Mouse (Mus musculus): ENCODE results near the gene Egfl8.
A peak's percentile ranks its signal among the peaks of the same experiment; 100 is the strongest.

The Egfl8 gene

GRCm38 (mm10) chr17:34593752-34594525 lies 21.8 kb downstream of the Egfl8 start:
- peak; percentile 65 for DNase-seq

DNA sequence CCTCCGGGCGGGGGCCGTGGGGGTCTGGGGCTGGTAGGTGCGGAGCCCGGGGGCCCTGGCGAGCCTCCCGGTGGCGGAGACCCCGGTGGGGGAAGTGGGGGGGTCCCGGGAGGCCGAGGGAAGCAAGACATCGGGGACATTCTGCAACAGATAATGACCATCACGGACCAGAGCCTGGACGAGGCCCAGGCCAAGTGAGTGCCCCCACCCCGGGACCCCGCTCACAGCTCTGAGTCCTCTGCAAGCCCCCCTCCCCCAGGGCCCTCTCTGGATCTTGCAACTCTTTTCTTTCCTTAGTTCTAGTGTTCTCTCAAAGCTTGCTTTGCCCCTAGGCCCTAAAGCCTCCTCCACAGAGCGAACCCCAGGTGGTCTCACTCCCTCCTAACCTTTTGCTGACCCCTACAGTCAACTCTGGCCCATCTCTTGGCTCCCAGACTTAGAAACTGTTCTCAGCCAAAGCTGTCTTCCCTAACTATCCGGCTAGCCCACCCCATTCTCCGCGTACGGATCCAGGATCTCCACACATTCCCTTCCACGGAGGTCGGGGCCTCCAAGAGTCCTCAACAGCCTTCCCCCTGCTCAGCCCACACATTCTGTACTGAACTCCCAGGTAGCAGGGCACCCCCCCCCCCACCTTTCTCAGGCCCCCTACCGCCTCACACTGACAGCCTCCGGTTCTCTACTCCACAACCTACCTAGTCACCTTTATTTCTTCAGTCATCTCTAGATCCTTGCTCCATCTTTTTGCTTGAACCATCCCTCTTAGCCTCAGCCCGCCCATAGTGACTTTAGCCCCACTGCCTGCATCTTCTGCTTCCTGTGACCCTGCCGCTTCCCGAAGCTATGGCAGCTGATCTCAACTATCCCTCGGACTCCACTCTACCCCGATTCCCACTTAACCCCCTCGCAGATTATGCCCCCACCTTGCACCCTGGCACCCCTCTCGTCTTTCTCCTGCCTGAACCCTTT lies 22.9 kb downstream of the Egfl8 start:
- peak; percentile 70 for DNase-seq

GRCm38 (mm10) chr17:34591994-34592375 lies 23.8 kb downstream of the Egfl8 start:
- DNase-seq = peak; percentile 98

DNA sequence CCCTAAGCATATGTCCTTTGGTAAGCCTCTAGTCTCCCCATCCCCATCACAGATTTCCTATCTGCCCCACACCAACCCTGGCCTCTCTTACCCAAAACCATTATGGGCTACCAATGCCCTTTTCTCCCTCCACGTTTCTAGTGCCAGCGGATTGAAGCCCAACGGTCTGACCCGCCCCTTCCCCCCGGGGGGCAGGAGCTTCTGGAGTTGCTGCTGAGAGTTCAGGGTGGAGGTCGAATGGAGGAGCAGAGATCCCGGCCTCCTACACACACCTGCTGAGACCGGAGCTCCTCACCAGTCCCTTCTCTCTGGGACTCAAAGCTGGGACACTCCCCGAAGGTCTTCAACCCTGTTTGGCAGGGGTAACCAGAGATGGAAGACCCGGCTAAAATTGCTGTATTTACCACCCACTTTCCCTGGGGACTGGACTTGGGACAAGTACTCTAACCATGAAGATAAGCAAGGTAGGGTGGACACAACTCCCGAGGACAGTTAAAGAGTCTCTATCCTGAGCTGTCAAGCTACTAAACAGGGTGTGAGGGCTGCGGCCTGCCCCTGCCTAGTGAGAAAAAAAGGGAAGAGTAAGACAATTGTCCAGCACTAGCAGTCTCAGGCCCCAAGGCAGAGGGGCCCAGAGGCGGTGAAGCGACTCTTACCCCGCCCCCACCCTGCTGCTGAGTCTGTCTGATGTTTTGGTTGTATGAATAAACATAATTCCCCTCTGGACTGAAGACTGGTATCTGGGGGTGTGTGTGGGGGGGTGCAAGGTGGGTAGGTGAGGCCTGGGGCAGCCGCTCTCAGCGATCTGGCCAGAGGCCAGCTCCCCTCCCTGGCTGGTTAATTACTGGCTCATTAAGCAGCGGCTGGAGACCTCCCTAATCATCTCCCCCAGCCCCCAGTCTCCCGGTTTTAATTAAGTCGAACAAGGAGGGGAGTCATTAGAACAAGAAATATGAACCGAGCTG lies 24.5 kb downstream of the Egfl8 start, which contains the start of gene Pbx2:
TSS of gene Pbx2 (plus strand) at position 238 of the 965 bp plus-strand sequence.
- peak; percentile 59 for DNase-seq

DNA sequence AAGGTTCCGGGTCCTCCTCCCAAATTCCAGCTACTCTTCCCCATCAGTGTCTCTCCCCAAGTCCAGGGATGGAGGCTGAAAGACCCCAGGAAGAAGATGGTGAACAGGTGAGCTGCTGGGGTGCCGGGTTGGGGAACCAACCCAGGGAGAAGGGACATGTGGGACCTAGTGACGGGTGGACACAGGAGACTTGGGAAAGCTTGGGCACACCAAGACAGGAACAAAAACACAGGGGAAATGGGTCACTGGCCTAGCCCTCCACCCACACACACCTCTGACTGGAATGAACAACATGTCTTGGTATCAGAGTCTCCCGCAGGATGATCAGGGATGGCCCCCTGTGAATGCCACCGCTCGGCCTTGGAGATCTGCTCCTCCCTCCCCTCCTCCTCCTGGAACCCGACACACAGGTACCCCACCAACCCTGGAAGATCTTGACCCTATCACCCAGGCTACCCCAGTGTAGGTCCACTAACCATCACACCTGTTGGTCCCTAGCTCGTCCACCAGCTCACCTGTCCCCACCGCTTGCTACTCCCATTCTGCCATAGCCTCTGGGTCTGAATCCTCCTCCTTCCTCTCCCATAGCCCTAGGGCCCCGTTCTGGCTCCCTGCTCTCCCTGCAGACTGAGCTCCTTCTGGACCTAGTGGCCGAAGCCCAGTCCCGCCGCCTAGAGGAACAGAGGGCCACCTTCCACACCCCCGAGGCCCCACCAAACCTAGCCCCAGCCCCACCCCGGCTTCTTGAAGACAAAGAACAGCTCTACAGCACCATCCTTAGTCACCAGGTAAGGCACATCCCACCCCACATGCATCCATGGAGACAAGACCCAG lies 25.4 kb downstream of the Egfl8 start:
- DNase-seq = peak; percentile 44

DNA sequence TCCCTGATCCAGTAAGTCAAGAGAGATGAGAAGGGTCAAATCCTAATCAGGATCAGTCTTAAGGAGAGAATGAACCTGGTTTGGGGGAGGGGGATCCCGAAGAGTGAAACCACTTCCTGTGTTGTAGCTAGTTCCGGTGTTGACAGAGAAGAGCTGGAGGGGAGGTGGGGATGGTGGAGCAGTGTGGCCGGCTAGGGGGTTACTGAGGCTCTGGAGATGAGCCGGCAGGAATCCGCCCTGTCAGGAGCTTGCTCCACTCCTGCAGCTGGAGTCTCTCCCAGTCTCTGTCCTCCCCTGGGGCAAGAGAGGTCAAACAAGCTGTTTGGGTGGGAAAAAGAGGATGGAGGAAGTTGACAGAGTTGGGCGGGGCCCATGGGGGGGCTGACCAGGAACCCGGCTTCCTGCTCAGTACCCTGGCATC lies 26.1 kb downstream of the Egfl8 start, which contains the start of gene Gpsm3:
TSS of gene Gpsm3 (plus strand) at position 126 of the 421 bp plus-strand sequence.
- peak; percentile 80 for DNase-seq

DNA sequence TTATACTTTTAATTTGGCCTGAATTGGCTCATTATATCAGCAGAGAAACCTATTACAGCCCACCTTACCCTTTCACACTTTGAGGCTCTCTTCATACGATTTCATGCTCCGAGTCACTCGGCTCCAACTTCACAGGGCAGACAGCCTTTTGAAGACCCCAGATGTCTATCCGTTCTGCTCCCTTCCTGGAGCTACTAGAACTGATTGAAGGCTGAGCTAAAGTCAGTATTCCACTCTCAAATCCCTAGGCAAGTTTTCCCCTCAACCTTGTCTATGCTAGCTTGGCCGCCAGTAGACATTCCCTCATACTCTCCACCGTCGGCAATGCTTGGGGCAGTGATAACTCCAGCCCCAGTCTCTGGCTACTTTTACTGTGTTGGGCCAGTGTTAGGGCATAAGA lies 26.6 kb downstream of the Egfl8 start:
- no peak for DNase-seq

DNA sequence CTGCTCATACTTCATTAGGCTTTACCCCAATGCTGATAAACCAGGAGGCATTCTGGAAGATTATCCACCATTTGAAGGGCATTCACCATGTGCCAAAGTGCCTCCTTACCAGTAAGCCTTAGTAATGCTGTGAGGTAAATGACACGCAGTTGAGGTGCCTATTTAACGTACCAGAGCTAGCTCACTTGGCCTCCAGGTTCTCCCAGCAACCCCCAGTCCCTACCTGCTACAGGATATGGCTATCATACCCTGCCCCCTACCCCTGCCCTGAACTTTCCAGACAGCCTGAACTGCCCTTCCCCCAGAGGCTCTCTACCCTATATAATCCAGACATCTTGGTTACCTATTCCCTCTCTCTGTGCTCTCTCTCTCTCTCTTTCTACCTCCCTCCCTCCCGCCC lies 27.0 kb downstream of the Egfl8 start:
- no peak for DNase-seq

- no peak for DNase-seq
Measured at GRCm38 (mm10) chr17:34587814-34588213, 28.0 kb downstream of the Egfl8 start.

DNA sequence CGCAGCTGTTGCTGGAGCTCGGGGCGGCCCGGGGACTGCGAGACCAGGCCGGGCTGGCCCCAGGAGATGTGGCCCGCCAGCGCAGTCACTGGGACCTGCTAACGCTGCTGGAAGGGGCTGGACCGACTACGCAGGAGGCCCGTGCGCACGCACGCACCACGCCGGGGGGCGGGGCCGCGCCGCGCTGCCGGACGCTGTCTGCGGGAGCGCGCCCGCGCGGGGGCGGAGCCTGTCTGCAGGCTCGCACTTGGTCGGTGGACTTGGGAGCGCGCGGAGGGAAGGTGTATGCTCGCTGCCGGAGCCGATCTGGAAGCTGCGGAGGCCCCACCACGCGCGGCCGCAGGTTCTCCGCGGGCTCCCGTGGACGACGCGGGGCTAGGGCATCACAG lies 28.4 kb downstream of the Egfl8 start:
- peak; percentile 99 for DNase-seq

DNA sequence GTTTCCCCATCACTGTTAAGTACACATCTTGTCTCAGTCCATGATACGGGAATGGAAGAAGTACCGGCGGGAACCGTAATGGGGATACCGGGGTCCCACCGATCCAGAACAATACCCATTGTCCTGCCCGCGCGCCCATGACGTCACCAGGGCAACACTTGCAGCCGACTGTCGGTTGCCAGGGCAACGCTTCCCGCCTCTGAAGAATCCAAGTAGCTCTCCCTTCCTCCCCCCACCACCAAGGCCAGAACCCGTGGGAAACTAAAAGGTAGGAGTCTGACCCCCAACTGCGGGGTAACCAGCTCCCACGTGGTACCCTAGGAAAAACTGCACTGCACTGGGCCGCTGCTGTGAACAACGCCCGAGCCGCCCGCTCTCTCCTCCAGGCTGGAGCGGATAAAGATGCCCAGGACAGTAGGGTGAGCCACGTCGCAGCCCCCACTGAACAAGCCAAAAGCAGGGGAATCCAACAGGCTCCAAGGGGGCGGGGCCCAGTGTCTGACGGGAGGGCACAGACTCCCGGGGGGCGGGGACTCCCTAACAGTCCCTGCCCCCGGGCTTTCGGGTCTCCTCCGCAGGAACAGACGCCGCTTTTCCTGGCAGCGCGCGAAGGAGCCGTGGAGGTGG lies 28.9 kb downstream of the Egfl8 start:
- DNase-seq = peak; percentile 95

- peak; percentile 33 for DNase-seq
Measured at GRCm38 (mm10) chr17:34585877-34586771, 29.6 kb downstream of the Egfl8 start.

- DNase-seq = no peak
Measured at GRCm38 (mm10) chr17:34585121-34585520, 30.6 kb downstream of the Egfl8 start.

- no peak for DNase-seq
Measured at GRCm38 (mm10) chr17:34583819-34584218, 32.0 kb downstream of the Egfl8 start.

GRCm38 (mm10) chr17:34583397-34583796 lies 32.4 kb downstream of the Egfl8 start:
- DNase-seq = peak; percentile 32

DNA sequence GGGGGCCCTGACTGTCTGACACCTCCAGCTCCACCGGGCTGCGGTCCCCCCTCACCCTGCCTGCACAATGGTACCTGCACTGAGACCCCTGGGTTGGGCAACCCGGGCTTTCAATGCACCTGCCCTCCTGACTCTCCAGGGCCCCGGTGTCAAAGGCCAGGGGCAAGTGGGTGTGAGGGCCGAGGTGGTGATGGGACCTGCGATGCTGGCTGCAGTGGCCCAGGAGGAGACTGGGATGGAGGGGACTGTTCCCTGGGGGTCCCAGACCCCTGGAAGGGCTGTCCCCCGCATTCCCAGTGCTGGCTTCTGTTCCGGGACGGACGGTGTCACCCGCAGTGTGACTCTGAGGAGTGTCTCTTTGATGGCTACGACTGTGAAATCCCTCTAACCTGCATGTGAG lies 33.2 kb downstream of the Egfl8 start:
- no peak for DNase-seq

DNA sequence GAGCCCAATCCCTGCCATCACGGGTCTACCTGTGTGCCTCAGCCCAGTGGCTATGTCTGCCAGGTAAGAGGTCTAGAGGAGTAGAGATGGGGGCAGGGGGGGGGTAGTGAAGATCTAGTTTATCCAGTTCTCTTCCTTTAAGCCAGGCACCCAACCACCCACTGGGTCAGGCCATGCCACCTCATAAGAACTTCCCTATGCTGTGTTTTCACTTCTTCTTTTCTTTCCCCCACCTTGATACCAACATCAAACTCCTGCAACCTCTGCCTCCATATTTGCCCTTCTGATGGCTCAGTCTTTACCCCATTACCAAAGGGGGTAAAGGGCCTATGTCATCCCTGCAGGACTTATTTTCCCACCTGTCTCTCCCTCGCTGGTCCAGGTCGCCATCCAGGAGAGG lies 37.7 kb downstream of the Egfl8 start:
- DNase-seq = no peak

- DNase-seq = no peak
Measured at GRCm38 (mm10) chr17:34576577-34576976, 39.2 kb downstream of the Egfl8 start.

DNA sequence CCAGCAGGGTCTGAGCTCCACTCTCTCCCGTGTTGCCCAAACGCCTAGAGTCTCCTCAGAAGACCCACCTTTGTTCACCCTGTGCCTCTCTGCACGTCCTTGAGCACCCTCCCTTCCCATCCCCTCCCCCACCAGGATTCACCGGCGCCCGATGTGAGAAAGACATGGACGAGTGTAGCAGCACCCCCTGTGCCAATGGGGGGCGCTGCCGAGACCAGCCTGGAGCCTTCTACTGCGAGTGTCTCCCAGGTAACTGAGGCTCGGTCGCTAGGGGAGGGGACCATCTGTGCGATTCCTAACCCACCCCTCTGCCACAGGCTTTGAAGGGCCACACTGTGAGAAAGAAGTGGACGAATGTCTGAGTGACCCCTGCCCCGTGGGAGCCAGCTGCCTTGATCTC lies 43.4 kb downstream of the Egfl8 start:
- peak; percentile 32 for DNase-seq

- no peak for DNase-seq
Measured at GRCm38 (mm10) chr17:34571875-34572274, 43.9 kb downstream of the Egfl8 start.
